Mouse (Mus musculus) retina, postnatal 1 day (tissue): Measurements from ENCODE around the gene Cyp39a1.

ENCODE experiments used
- DNase-seq: peaks from one replicate; pipeline ENCODE4 v3.0.0-alpha.2; 2012

The Cyp39a1 gene

DNA sequence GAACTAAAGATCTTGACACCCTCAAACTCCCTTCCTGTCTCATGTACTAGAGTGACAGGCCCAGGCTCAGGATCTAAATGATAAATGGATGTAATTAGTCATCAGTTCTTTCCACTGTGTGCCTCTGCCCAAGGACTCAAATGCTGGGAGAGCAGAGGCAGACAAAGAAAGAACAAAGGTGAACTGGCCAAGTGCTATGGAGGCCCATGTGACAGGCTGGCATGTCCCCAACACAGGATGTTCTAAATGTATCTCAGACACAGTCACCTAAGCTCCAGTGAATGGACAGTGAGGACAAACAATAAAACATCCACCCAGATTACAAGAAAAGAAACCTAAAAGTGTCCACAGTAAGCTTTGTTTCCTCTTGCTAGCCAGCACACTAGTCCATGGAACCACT lies 122.2 kb downstream of the Cyp39a1 start:
- no peak for DNase-seq

- no peak for DNase-seq
These were observed 124.5 kb downstream of the Cyp39a1 start for GRCm38 (mm10) chr17:43791751-43792150.

GRCm38 (mm10) chr17:43794731-43795280 lies 127.6 kb downstream of the Cyp39a1 start:
- no peak for DNase-seq
